Mouse (Mus musculus): ENCODE data around the gene Galnt18.

- TF ChIP-seq CTCF (IDR thresholded peaks at IDR 0.05; ENCODE audit: low read depth) = no peak
- TF ChIP-seq EP300 (IDR thresholded peaks at IDR 0.05; ENCODE audit: low read depth) = no peak
These were observed 76.8 kb downstream of the Galnt18 start for GRCm38 (mm10) chr7:111702961-111703360.
